Mouse (Mus musculus) sigmoid colon, adult 10 weeks (tissue): ENCODE results near the gene 2310057N15Rik. TPM values are rescaled to one million over a fixed set of nuclear protein-coding genes. Genes with fewer than 3 reads are reported as not detected.

ENCODE experiments used
- polyA plus RNA-seq: library from polyadenylated mRNA; stranded (reverse); fragments of 350-450 nt; fragmentation: Illumina TruSeq; extraction: RNeasy Lipid Tissue Mini Kit (QIAGEN cat#74804); gene quantifications from one replicate; pipeline ENCODE4 v1.2.3, GENCODE M21; 2014; ENCODE audit warnings: low read depth, low replicate concordance

2310057N15Rik gene
- polyA plus RNA-seq, result not detected

GRCm38 (mm10) chr16:88774106-88774505 lies at the start of gene 2310057N15Rik:
Gene 2310057N15Rik, minus strand, starts transcription at chr16:88774206.

GRCm38 (mm10) chr16:88820066-88820465 lies 46.1 kb upstream of the 2310057N15Rik start, which contains the start of gene Krtap15:
Gene Krtap15, plus strand, starts transcription at chr16:88820215.

GRCm38 (mm10) chr16:88811827-88812226 lies 37.8 kb upstream of the 2310057N15Rik start, which contains the start of gene Gm20741:
Gene Gm20741, minus strand, starts transcription at chr16:88812220.

GRCm38 (mm10) chr16:88777596-88777995 lies 3.6 kb upstream of the 2310057N15Rik start, which contains the start of gene Gm5965:
Gene Gm5965, plus strand, starts transcription at chr16:88777896.

GRCm38 (mm10) chr16:88758547-88758946 lies 15.5 kb downstream of the 2310057N15Rik start, which contains the start of gene 2310034C09Rik:
Gene 2310034C09Rik, plus strand, starts transcription at chr16:88758847.

GRCm38 (mm10) chr16:88751535-88751934 lies 22.5 kb downstream of the 2310057N15Rik start, which contains the start of gene Krtap13:
Gene Krtap13, minus strand, starts transcription at chr16:88751635.

GRCm38 (mm10) chr16:88728812-88729275 lies 45.2 kb downstream of the 2310057N15Rik start, which contains the start of gene Krtap13-1:
Gene Krtap13-1, plus strand, starts transcription at chr16:88728862.

Other genes starting within 250 kb of the 2310057N15Rik start
- 361 TPM for gene Cldn8, start 211.0 kb downstream of the 2310057N15Rik start, polyA plus RNA-seq
- gene Krtap24-1, start 161.9 kb downstream of the 2310057N15Rik start, polyA plus RNA-seq, result not detected
- gene 2310079G19Rik, start 146.5 kb downstream of the 2310057N15Rik start, polyA plus RNA-seq, result 10.9 TPM
- gene Krtap26-1, start 126.4 kb downstream of the 2310057N15Rik start, polyA plus RNA-seq, result not detected
- not detected for gene Krtap27-1, start 102.5 kb downstream of the 2310057N15Rik start, polyA plus RNA-seq
- not detected for gene 2310061N02Rik, start 66.2 kb downstream of the 2310057N15Rik start, polyA plus RNA-seq
- gene Krtap13-1, start 45.3 kb downstream of the 2310057N15Rik start, polyA plus RNA-seq, result not detected
- not detected for gene Krtap13, start 22.6 kb downstream of the 2310057N15Rik start, polyA plus RNA-seq
- gene 2310034C09Rik, start 15.4 kb downstream of the 2310057N15Rik start, polyA plus RNA-seq, result not detected
- gene Gm5965, start 3.7 kb upstream of the 2310057N15Rik start, polyA plus RNA-seq, result not detected
- gene Gm20741, start 38.0 kb upstream of the 2310057N15Rik start, polyA plus RNA-seq, result not detected
- not detected for gene Krtap15, start 46.0 kb upstream of the 2310057N15Rik start, polyA plus RNA-seq
- gene Krtap14, start 51.9 kb upstream of the 2310057N15Rik start, polyA plus RNA-seq, result not detected
- gene Krtap19-1, start 95.2 kb upstream of the 2310057N15Rik start, polyA plus RNA-seq, result not detected
- not detected for gene Krtap19-2, start 100.1 kb upstream of the 2310057N15Rik start, polyA plus RNA-seq
- gene Krtap19-3, start 103.8 kb upstream of the 2310057N15Rik start, polyA plus RNA-seq, result not detected
- not detected for gene Krtap19-4, start 110.9 kb upstream of the 2310057N15Rik start, polyA plus RNA-seq
- gene Krtap19-5, start 122.3 kb upstream of the 2310057N15Rik start, polyA plus RNA-seq, result not detected
- gene Krtap19-9b, start 158.1 kb upstream of the 2310057N15Rik start, polyA plus RNA-seq, result not detected
- not detected for gene Krtap16-3, start 188.7 kb upstream of the 2310057N15Rik start, polyA plus RNA-seq
- gene Krtap22-2, start 236.6 kb upstream of the 2310057N15Rik start, polyA plus RNA-seq, result not detected
- gene Gm10229, start 241.1 kb upstream of the 2310057N15Rik start, polyA plus RNA-seq, result not detected